Mouse (Mus musculus) hindbrain, postnatal 0 days (tissue): ENCODE measurements around the gene Lrmda. TPM values are rescaled to one million over a fixed set of nuclear protein-coding genes. Genes with fewer than 3 reads are reported as not detected.
A peak's percentile ranks its signal among the peaks of the same experiment; 100 is the strongest.

Experiments
- ATAC-seq: fragments of 200-750 bp; cut with Nextera tagmentation; 2 replicates; pipeline ENCODE4 v1.8.0; 2017; ENCODE audit warnings: mild to moderate bottlenecking, moderate TSS enrichment, moderate library complexity
- DNase-seq: peaks from one replicate; pipeline ENCODE4 v3.0.0-alpha.2; 2015; ENCODE audit warnings: low spot score
- H3K27ac ChIP-seq: fragments of 300-500 bp; sonication (generic); 2 replicates; pipeline ENCODE4 v1.5.1; 2014; ENCODE audit warnings: mild to moderate bottlenecking
- H3K27me3 ChIP-seq: fragments of 300-500 bp; sonication (generic); 2 replicates; pipeline ENCODE4 v1.6.1; 2014; ENCODE audit warnings: low read length, mixed read lengths; ENCODE audit not compliant: insufficient read depth
- H3K36me3 ChIP-seq: fragments of 300-500 bp; sonication (generic); 2 replicates; pipeline ENCODE4 v1.6.1; 2014; ENCODE audit warnings: low read length, mixed read lengths; ENCODE audit not compliant: insufficient read depth
- H3K4me1 ChIP-seq: fragments of 300-500 bp; sonication (generic); 2 replicates; pipeline ENCODE4 v1.6.1; 2014; ENCODE audit warnings: antibody characterized with exemption, low read length, mixed read lengths; ENCODE audit not compliant: insufficient read depth
- H3K4me2 ChIP-seq: fragments of 300-500 bp; sonication (generic); 2 replicates; pipeline ENCODE4 v1.6.1; 2014; ENCODE audit warnings: low read depth, mild to moderate bottlenecking, low read length, moderate library complexity, mixed read lengths
- H3K4me3 ChIP-seq: fragments of 300-500 bp; sonication (generic); 2 replicates; pipeline ENCODE4 v1.5.1; 2014; ENCODE audit warnings: low read length
- H3K9ac ChIP-seq: fragments of 300-500 bp; sonication (generic); replicated peaks from 2 replicates; pipeline ENCODE4 v1.6.1; 2014; ENCODE audit warnings: mild to moderate bottlenecking, low read length, moderate library complexity, mixed read lengths
- H3K9me3 ChIP-seq: fragments of 300-500 bp; sonication (generic); 2 replicates; pipeline ENCODE4 v1.6.1; 2016; ENCODE audit warnings: low read length, mixed read lengths
- CTCF ChIP-seq: IDR thresholded peaks from 2 replicates; pipeline ENCODE4 v1.5.1; 2016; ENCODE audit warnings: antibody characterized with exemption, control low read depth, low read depth
- WGBS: fragments of 180-500 bp; shearing (Covaris S2); extraction: QIAGEN DNeasy Blood & Tissue Kit; methylation state at CpG from one replicate; pipeline ENCODE4 v1.1.7; 2014; 5-methylcytosine and 5-hydroxymethylcytosine counted together
- polyA plus RNA-seq: library from polyadenylated mRNA; unstranded; fragments of >200 nt; fragmentation: Nextera tagmentation; extraction: Ambion mirVana; gene quantifications from 2 replicates; pipeline ENCODE4 v1.2.1, GENCODE M21; 2015
- total RNA-seq: library from RNA; depleted of rRNA; stranded (reverse); fragments of >200 nt; gene quantifications from 2 replicates; pipeline ENCODE4 v1.2.3, GENCODE M21; 2014

Lrmda gene
- total and polyA plus RNA-seq, 2 experiments from 2014 or later = 0.21 to 0.53 TPM

GRCm38 (mm10) chr14:22345248-22345647 is 325.7 kb downstream of the Lrmda start:
- H3K27me3 ChIP-seq = peaks cover 3% of the 10 kb centered on the region; the same call in 1 of the 2 replicates
- no peaks in the 10 kb centered on the region for H3K36me3 ChIP-seq
- no peak for TF ChIP-seq CTCF
- H3K4me3 ChIP-seq = no peak overlapping the region
- WGBS = 75% methylated on average over 8 of the region's 8 CpGs
- H3K9ac ChIP-seq = no peak overlapping the region
- H3K4me1 ChIP-seq = no peaks in the 10 kb centered on the region
- no peak overlapping the region for H3K4me2 ChIP-seq
- ATAC-seq (no peak), DNase-seq (no peak)
- H3K27ac ChIP-seq = no peak overlapping the region
- no peaks in the 10 kb centered on the region for H3K9me3 ChIP-seq

GRCm38 (mm10) chr14:22353626-22354025 is 334.1 kb downstream of the Lrmda start:
- WGBS = 38% methylated on average over 5 of the region's 5 CpGs
- TF ChIP-seq CTCF = no peak
- ATAC-seq (no peak), DNase-seq (no peak)
- Histone ChIP-seq H3K9me3 (no peaks in the 10 kb centered on the region), H3K27ac (no peak overlapping the region), H3K4me1 (peaks cover 9% of the 10 kb centered on the region; the same call in 1 of the 2 replicates), H3K9ac (no peak overlapping the region), H3K27me3 (no peaks in the 10 kb centered on the region), H3K4me2 (no peak overlapping the region), H3K4me3 (no peak overlapping the region), H3K36me3 (no peaks in the 10 kb centered on the region)

- H3K9me3 ChIP-seq = no peaks in the 10 kb centered on the region
- no peak overlapping the region for H3K27ac ChIP-seq
- H3K4me2 ChIP-seq = no peak overlapping the region
- no peak overlapping the region for H3K9ac ChIP-seq
- ATAC-seq = no peak
- peaks cover 12% of the 10 kb centered on the region; the same call in 1 of the 2 replicates for H3K4me1 ChIP-seq
- 48% methylated on average over 15 of the region's 15 CpGs for WGBS
- no peaks in the 10 kb centered on the region for H3K36me3 ChIP-seq
- no peak for DNase-seq
- no peaks in the 10 kb centered on the region for H3K27me3 ChIP-seq
- TF ChIP-seq CTCF = no peak
- no peak overlapping the region for H3K4me3 ChIP-seq
Observed at GRCm38 (mm10) chr14:22354769-22355574, 335.5 kb downstream of the Lrmda start.

GRCm38 (mm10) chr14:22357991-22358503 is 338.5 kb downstream of the Lrmda start:
- peak; percentile 56 for DNase-seq
- no peak overlapping the region for H3K4me3 ChIP-seq
- 0 out of 2 replicates have a peak, but pooled peaks have one; percentile 32 for ATAC-seq
- H3K9me3 ChIP-seq = no peaks in the 10 kb centered on the region
- H3K27me3 ChIP-seq = no peaks in the 10 kb centered on the region
- no peak overlapping the region for H3K4me2 ChIP-seq
- 24% methylated on average over 9 of the region's 9 CpGs for WGBS
- H3K27ac ChIP-seq = no peak overlapping the region
- peaks cover 12% of the 10 kb centered on the region; the same call in 1 of the 2 replicates for H3K4me1 ChIP-seq
- no peak overlapping the region for H3K9ac ChIP-seq
- no peaks in the 10 kb centered on the region for H3K36me3 ChIP-seq
- TF ChIP-seq CTCF = no peak

GRCm38 (mm10) chr14:22364010-22364748 is 344.7 kb downstream of the Lrmda start:
- no peak overlapping the region for H3K4me3 ChIP-seq
- no peaks in the 10 kb centered on the region for H3K27me3 ChIP-seq
- H3K36me3 ChIP-seq = no peaks in the 10 kb centered on the region
- no peak for TF ChIP-seq CTCF
- ATAC-seq (no peak), DNase-seq (no peak)
- H3K27ac ChIP-seq = no peak overlapping the region
- no peaks in the 10 kb centered on the region for H3K4me1 ChIP-seq
- no peak overlapping the region for H3K9ac ChIP-seq
- no peaks in the 10 kb centered on the region for H3K9me3 ChIP-seq
- 70% methylated on average over 6 of the region's 6 CpGs for WGBS
- H3K4me2 ChIP-seq = no peak overlapping the region

- TF ChIP-seq CTCF = no peak
- Histone ChIP-seq H3K27ac (no peak overlapping the region), H3K9ac (no peak overlapping the region), H3K4me2 (no peak overlapping the region), H3K36me3 (no peaks in the 10 kb centered on the region), H3K4me3 (no peak overlapping the region), H3K4me1 (no peaks in the 10 kb centered on the region), H3K27me3 (no peaks in the 10 kb centered on the region), H3K9me3 (no peaks in the 10 kb centered on the region)
- ATAC-seq (no peak), DNase-seq (no peak)
- WGBS = 55% methylated on average over 6 of the region's 6 CpGs
Observed at GRCm38 (mm10) chr14:22364771-22365355, 345.4 kb downstream of the Lrmda start.
